Mouse (Mus musculus): Measurements from ENCODE around the gene Nedd9.

GRCm38 (mm10) chr13:41367176-41367611 is 120.0 kb downstream of the Nedd9 start:
- TF ChIP-seq POLR2A (IDR thresholded peaks at IDR 0.05; ENCODE audit: borderline replicate concordance, control insufficient read depth, low read depth, low read length) = no peak
- no peak for TF ChIP-seq CTCF (IDR thresholded peaks at IDR 0.05; ENCODE audit: control insufficient read depth, insufficient read depth, low read length)

Measured in bone marrow, adult 2 months (tissue).